8 mouse cellular contexts compared by ENCODE assay signal in the genomic region with DNA sequence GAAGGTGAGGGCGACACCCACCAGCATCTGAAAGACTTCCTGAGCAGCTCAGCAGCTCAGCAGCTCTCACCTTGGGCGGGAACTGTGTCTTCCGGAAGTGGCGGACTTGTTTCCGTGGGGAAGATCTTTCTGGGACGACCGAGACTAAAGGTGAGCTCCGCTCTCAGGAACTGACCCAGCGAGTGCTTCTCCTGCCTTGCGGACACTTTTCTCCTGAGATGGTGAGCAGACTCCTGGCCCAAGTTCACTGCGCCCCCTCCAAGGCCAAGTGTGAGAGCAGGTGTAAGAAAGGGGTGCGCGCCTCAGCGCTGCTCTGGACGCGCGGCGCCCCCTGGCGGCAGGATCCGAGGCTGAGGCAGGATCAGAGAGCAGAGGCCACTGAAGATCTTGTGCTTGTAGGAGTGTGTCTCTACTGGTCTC. TPM values are rescaled to one million over a fixed set of nuclear protein-coding genes. Genes with fewer than 3 reads are reported as not detected.
DNase-seq lines count a peak whose midpoint lies in the region; ATAC-seq and TF ChIP-seq lines count a peak whose summit lies in the region.
"Not testable (repeated sequence)": the region's sequence is repeated elsewhere in the genome, so short reads cannot be mapped to it uniquely, and the experiment has no call there.

A gene (minus strand): TSS at position 243 of the 420 bp plus-strand sequence.

- not testable (repeated sequence) for TF ChIP-seq EP300 in liver, postnatal 0 days (IDR thresholded peaks at IDR 0.05; ENCODE audit: low read depth)

- peak within 1 kb of the TSS; percentile 79 for H3K9ac ChIP-seq in ES-E14 (ENCODE audit: insufficient read depth, low read depth, low read length, poor library complexity, severe bottlenecking)
- H3K9ac ChIP-seq in forebrain, postnatal 0 days; neural tube, embryonic 14.5 days (replicated peaks; ENCODE audit: low read depth, low read length): not testable (repeated sequence)
- H3K9ac ChIP-seq in liver, postnatal 0 days (replicated peaks), result peak within 1 kb of the TSS; percentile 36; the same call in 1 of the 2 replicates

- peak; percentile 74 for TF ChIP-seq CTCF in cerebellum, adult 2 months (IDR thresholded peaks at IDR 0.05; ENCODE audit: borderline replicate concordance, insufficient read depth, low read depth, low read length)
- TF ChIP-seq CTCF in forebrain, postnatal 0 days (IDR thresholded peaks at IDR 0.05; ENCODE audit: low read depth), result peak; percentile 88
- TF ChIP-seq CTCF in liver, postnatal 0 days (IDR thresholded peaks at IDR 0.05; ENCODE audit: low read depth), result peak; percentile 87

- H3K36me3 ChIP-seq in ES-E14 (ENCODE audit: control insufficient read depth, insufficient read depth, low read length, poor library complexity, severe bottlenecking); forebrain, postnatal 0 days (ENCODE audit: insufficient read depth); liver, postnatal 0 days (replicated peaks; ENCODE audit: insufficient read depth, low read length); neural tube, embryonic 14.5 days (ENCODE audit: control insufficient read depth, insufficient read depth, low read length): not testable (repeated sequence)

- intact Hi-C loops in heart, postnatal 36 days (cut with DNase I), result not testable (repeated sequence)

- peak; percentile 76 for ATAC-seq in forebrain, postnatal 0 days
- ATAC-seq in liver, postnatal 0 days, result peak; percentile 75
- peak; percentile 85 for ATAC-seq in neural tube, embryonic 14.5 days (ENCODE audit: low read depth)

- peak within 1 kb of the TSS; percentile 66 to 79 for H3K4me3 ChIP-seq in ES-E14 (ENCODE audit: insufficient read depth in 1 of 2, low read depth in 1 of 2, low read length in 2 of 2, poor library complexity in 1 of 2, severe bottlenecking in 1 of 2)
- peak within 1 kb of the TSS; percentile 42 for H3K4me3 ChIP-seq in cerebellum, adult 2 months (replicated peaks; ENCODE audit: insufficient read depth, low read depth, low read length)
- peak within 1 kb of the TSS; percentile 29 for H3K4me3 ChIP-seq in forebrain, postnatal 0 days (ENCODE audit: low read depth, low read length)
- peak within 1 kb of the TSS; percentile 38 for H3K4me3 ChIP-seq in liver, postnatal 0 days (ENCODE audit: low read depth, low read length)
- H3K4me3 ChIP-seq in neural tube, embryonic 14.5 days (ENCODE audit: low read depth, low read length), result peak within 1 kb of the TSS; percentile 22; the same call in 1 of the 2 replicates

- in situ Hi-C loops in ES-E14 (cut with MboI; ENCODE audit: low sequenced_read_pairs in 2 of 2, unreplicated experiment in 2 of 2), result not testable (repeated sequence)

- not testable (repeated sequence) for H3K9me3 ChIP-seq in ES-E14 (ENCODE audit: control insufficient read depth, insufficient read depth, low read depth, low read length); forebrain, postnatal 0 days (ENCODE audit: low read length); liver, postnatal 0 days (ENCODE audit: low read length); neural tube, embryonic 14.5 days (ENCODE audit: control insufficient read depth, low read length)

- peak within 1 kb of the TSS; percentile 34 for H3K4me2 ChIP-seq in forebrain, postnatal 0 days (ENCODE audit: low read depth)
- H3K4me2 ChIP-seq in liver, postnatal 0 days (ENCODE audit: low read depth, low read length), result peak within 1 kb of the TSS; percentile 40
- H3K4me2 ChIP-seq in neural tube, embryonic 14.5 days (ENCODE audit: low read depth, low read length), result peak within 1 kb of the TSS; percentile 24; the same call in 1 of the 2 replicates

- DNase-seq in ES-E14 (ENCODE audit: low read depth, low spot score), result not testable (repeated sequence)
- DNase-seq in cerebellum, adult 2 months, result peak; percentile 76 to 88
- peak; percentile 68 for DNase-seq in forebrain, postnatal 0 days
- peak; percentile 78 to 79 for DNase-seq in heart, postnatal 36 days
- DNase-seq in layer of hippocampus, adult 18-20 months (ENCODE audit: low spot score in 2 of 2), result peak; percentile 72 to 89
- peak; percentile 65 for DNase-seq in liver, postnatal 0 days
- DNase-seq in testis, postnatal 10 days (ENCODE audit: low spot score), result peak; percentile 88

- not testable (repeated sequence) for H3K27ac ChIP-seq in ES-E14 (ENCODE audit: insufficient read depth, low read depth, low read length, poor library complexity, severe bottlenecking); forebrain, postnatal 0 days (ENCODE audit: low read depth, low read length); liver, postnatal 0 days (ENCODE audit: low read depth); neural tube, embryonic 14.5 days (ENCODE audit: low read depth, low read length)
- H3K27ac ChIP-seq in cerebellum, adult 2 months (ENCODE audit: insufficient read depth, low read length), result peak within 1 kb of the TSS; percentile 50; the same call in 1 of the 2 replicates

- not testable (repeated sequence) for H3K27me3 ChIP-seq in cerebellum, adult 2 months (ENCODE audit: control insufficient read depth, insufficient read depth, low read length); forebrain, postnatal 0 days (ENCODE audit: insufficient read depth, low read length); liver, postnatal 0 days (ENCODE audit: insufficient read depth, low read length); neural tube, embryonic 14.5 days (ENCODE audit: control insufficient read depth, insufficient read depth, low read length)

- 15% methylated on average over 20 of the region's 20 CpGs for WGBS in cerebellum, adult 2 months
- 14% methylated on average over 20 of the region's 20 CpGs for WGBS in forebrain, postnatal 0 days
- 12% methylated on average over 20 of the region's 20 CpGs for WGBS in liver, postnatal 0 days (ENCODE audit: insufficient replicate concordance)
- 14% methylated on average over 20 of the region's 20 CpGs for WGBS in neural tube, embryonic 14.5 days

- not testable (repeated sequence) for TF ChIP-seq POLR2A in cerebellum, adult 2 months (IDR thresholded peaks at IDR 0.05; ENCODE audit: borderline replicate concordance, insufficient read depth, low read length)

- H3K4me1 ChIP-seq in ES-E14 (ENCODE audit: control insufficient read depth in 2 of 2, insufficient read depth in 2 of 2, low read length in 2 of 2, poor library complexity in 1 of 2); cerebellum, adult 2 months (ENCODE audit: control insufficient read depth, insufficient read depth, low read length); forebrain, postnatal 0 days (ENCODE audit: insufficient read depth); neural tube, embryonic 14.5 days (ENCODE audit: control insufficient read depth, insufficient read depth, low read length): not testable (repeated sequence)
- H3K4me1 ChIP-seq in liver, postnatal 0 days (ENCODE audit: insufficient read depth), result peaks cover 20% of the 10 kb centered on the region

RNA-seq across cellular contexts. Expression of the gene that starts here (rescaled TPM):
- total RNA-seq in ES-E14 (2012; rRNA removed), result 6.0 and 6.8 TPM in 2 replicates
- 9.8 and 10.2 TPM in 2 replicates for polyA plus RNA-seq in cerebellum, adult 2 months (2012; rRNA removed)
- total RNA-seq in forebrain, postnatal 0 days (2014; rRNA removed), result 5.5 and 6.0 TPM in 2 replicates
- 4.3 and 6.5 TPM in 2 replicates for polyA plus RNA-seq in forebrain, postnatal 0 days (2015; fragmentation: Nextera tagmentation; extraction: Ambion mirVana)
- under 1 TPM; 0.61 to 0.95 TPM for total RNA-seq in heart, postnatal 36 days (2021)
- total RNA-seq in layer of hippocampus, adult 18-20 months (2021), result 1 to 10 TPM; 7.6 to 8.5 TPM
- 2.0 and 2.5 TPM in 2 replicates for polyA plus RNA-seq in liver, postnatal 0 days (2015; fragmentation: Nextera tagmentation; extraction: Ambion mirVana)
- polyA plus RNA-seq in neural tube, embryonic 14.5 days (2014; fragmentation: Nextera tagmentation; extraction: Ambion mirVana), result 4.6 and 5.6 TPM in 2 replicates

Comparison
In these comparisons a context has a peak if more than half of its experiments do, and no peak if none do; other contexts are left out.
1. Peak in DNase-seq in heart, postnatal 36 days; RNA of the gene not detected or under 1 TPM.
2. H3K4me3 ChIP-seq: peak in every context shown above with its lines; median percentile 72 in ES-E14; 42 in cerebellum, adult 2 months; 38 in liver, postnatal 0 days; 29 in forebrain, postnatal 0 days; 22 in neural tube, embryonic 14.5 days.